Mouse (Mus musculus): Measurements from ENCODE around the gene Gm9857. TPM values are rescaled to one million over a fixed set of nuclear protein-coding genes. Genes with fewer than 3 reads are reported as not detected.

The Gm9857 gene
- polyA plus RNA-seq (2017; shearing (Covaris generic)): 1.6 TPM

GRCm38 (mm10) chr3:108940001-108940633, at the start of gene Gm9857:
Gene Gm9857, minus strand, starts transcription at chr3:108940445.

GRCm38 (mm10) chr3:108939573-108939972, 672 bp downstream of the Gm9857 start, which contains the start of gene Henmt1:
Gene Henmt1, plus strand, starts transcription at chr3:108939873.

GRCm38 (mm10) chr3:108911548-108912413, 28.5 kb downstream of the Gm9857 start, which contains the start of gene Prpf38b:
Gene Prpf38b, minus strand, starts transcription at chr3:108911727.

Other genes with a start within 250 kb of the Gm9857 start
- 11.5 TPM for gene Gpsm2, start 218.1 kb downstream of the Gm9857 start, polyA plus RNA-seq (2017; shearing (Covaris generic))
- not detected for gene Aknad1, start 200.8 kb downstream of the Gm9857 start, polyA plus RNA-seq (2017; shearing (Covaris generic))
- 59.6 TPM for gene Stxbp3, start 99.9 kb downstream of the Gm9857 start, polyA plus RNA-seq (2017; shearing (Covaris generic))
- not detected for gene Fndc7, start 50.4 kb downstream of the Gm9857 start, polyA plus RNA-seq (2017; shearing (Covaris generic))
- 254 TPM for gene Prpf38b, start 28.7 kb downstream of the Gm9857 start, polyA plus RNA-seq (2017; shearing (Covaris generic))
- 2.1 TPM for gene Henmt1, start 572 bp downstream of the Gm9857 start, polyA plus RNA-seq (2017; shearing (Covaris generic))
- 10.5 TPM for gene Fam102b, start 87.2 kb upstream of the Gm9857 start, polyA plus RNA-seq (2017; shearing (Covaris generic))
- not detected for gene Slc25a54, start 140.0 kb upstream of the Gm9857 start, polyA plus RNA-seq (2017; shearing (Covaris generic))
- gene Slc25a24, start 182.7 kb upstream of the Gm9857 start, polyA plus RNA-seq (2017; shearing (Covaris generic)): 7.7 TPM

Data from naive thymus-derived CD4-positive, alpha-beta T cell, adult 5 months (primary cell).